Mouse (Mus musculus): ENCODE measurements around the gene Zdhhc17. TPM values are rescaled to one million over a fixed set of nuclear protein-coding genes. Genes with fewer than 3 reads are reported as not detected.

The Zdhhc17 gene
- polyA plus RNA-seq, 1 experiment from 2014 or later = 19.7 TPM

- H3K9me3 ChIP-seq (replicated peaks; ENCODE audit: control insufficient read depth, low read length) = no peaks in the 10 kb centered on the region
- no peak overlapping the region for H3K4me3 ChIP-seq (ENCODE audit: low read depth, low read length)
- no peak for ATAC-seq (replicated peaks; ENCODE audit: insufficient number of reproducible peaks, low FRiP score, low TSS enrichment)
- H3K4me2 ChIP-seq = no peak overlapping the region
- no peak overlapping the region for H3K27ac ChIP-seq (ENCODE audit: low read depth, low read length)
- 74% methylated on average over 5 of the region's 5 CpGs for WGBS (ENCODE audit: insufficient replicate concordance)
- no peaks in the 10 kb centered on the region for H3K27me3 ChIP-seq (ENCODE audit: control insufficient read depth, insufficient read depth, low read length)
- no peak overlapping the region for H3K9ac ChIP-seq (ENCODE audit: low read depth, low read length)
- peaks cover 8% of the 10 kb centered on the region for H3K36me3 ChIP-seq (ENCODE audit: control insufficient read depth, insufficient read depth, low read length)
- H3K4me1 ChIP-seq (ENCODE audit: control insufficient read depth, insufficient read depth, low read length) = peaks cover 24% of the 10 kb centered on the region
These were observed 76.4 kb downstream of the Zdhhc17 start for GRCm38 (mm10) chr10:110933584-110933983.

GRCm38 (mm10) chr10:110931913-110932560 lies 77.9 kb downstream of the Zdhhc17 start:
- ATAC-seq (replicated peaks; ENCODE audit: insufficient number of reproducible peaks, low FRiP score, low TSS enrichment) = no peak

GRCm38 (mm10) chr10:110931161-110931912 lies 78.6 kb downstream of the Zdhhc17 start:
- H3K27me3 ChIP-seq (ENCODE audit: control insufficient read depth, insufficient read depth, low read length) = no peaks in the 10 kb centered on the region
- H3K9me3 ChIP-seq (replicated peaks; ENCODE audit: control insufficient read depth, low read length) = no peaks in the 10 kb centered on the region
- H3K27ac ChIP-seq (ENCODE audit: low read depth, low read length) = peak overlapping the region; percentile 61; the same call in 1 of the 2 replicates
- H3K4me1 ChIP-seq (ENCODE audit: control insufficient read depth, insufficient read depth, low read length) = peaks cover 45% of the 10 kb centered on the region
- no peak overlapping the region for H3K9ac ChIP-seq (ENCODE audit: low read depth, low read length)
- H3K4me3 ChIP-seq (ENCODE audit: low read depth, low read length) = no peak overlapping the region
- H3K4me2 ChIP-seq = peak overlapping the region; percentile 27; the same call in 1 of the 2 replicates
- peaks cover 3% of the 10 kb centered on the region for H3K36me3 ChIP-seq (ENCODE audit: control insufficient read depth, insufficient read depth, low read length)
- 66% methylated on average over 13 of the region's 13 CpGs for WGBS (ENCODE audit: insufficient replicate concordance)
- ATAC-seq (replicated peaks; ENCODE audit: insufficient number of reproducible peaks, low FRiP score, low TSS enrichment) = no peak

More at GRCm38 (mm10) chr10:110931913-110932560, 77.9 kb downstream of the Zdhhc17 start:
- Histone ChIP-seq H3K9me3 (replicated peaks; ENCODE audit: control insufficient read depth, low read length) (no peaks in the 10 kb centered on the region), H3K27me3 (ENCODE audit: control insufficient read depth, insufficient read depth, low read length) (no peaks in the 10 kb centered on the region), H3K4me1 (ENCODE audit: control insufficient read depth, insufficient read depth, low read length) (peaks cover 39% of the 10 kb centered on the region), H3K4me2 (peak overlapping the region; percentile 27; the same call in 1 of the 2 replicates), H3K4me3 (ENCODE audit: low read depth, low read length) (no peak overlapping the region), H3K9ac (ENCODE audit: low read depth, low read length) (no peak overlapping the region), H3K36me3 (ENCODE audit: control insufficient read depth, insufficient read depth, low read length) (peaks cover 3% of the 10 kb centered on the region), H3K27ac (ENCODE audit: low read depth, low read length) (peak overlapping the region; percentile 61; the same call in 1 of the 2 replicates)
- WGBS (ENCODE audit: insufficient replicate concordance) = 58% methylated on average over 20 of the region's 20 CpGs

- no peaks in the 10 kb centered on the region for H3K9me3 ChIP-seq (replicated peaks; ENCODE audit: control insufficient read depth, low read length)
- H3K4me1 ChIP-seq (ENCODE audit: control insufficient read depth, insufficient read depth, low read length) = peaks cover 56% of the 10 kb centered on the region
- no peaks in the 10 kb centered on the region for H3K27me3 ChIP-seq (ENCODE audit: control insufficient read depth, insufficient read depth, low read length)
- H3K9ac ChIP-seq (ENCODE audit: low read depth, low read length) = no peak overlapping the region
- H3K27ac ChIP-seq (ENCODE audit: low read depth, low read length) = no peak overlapping the region; the same call in 1 of the 2 replicates
- WGBS (ENCODE audit: insufficient replicate concordance) = 33% methylated on average over 4 of the region's 4 CpGs
- peaks cover 3% of the 10 kb centered on the region; the same call in 1 of the 2 replicates for H3K36me3 ChIP-seq (ENCODE audit: control insufficient read depth, insufficient read depth, low read length)
- ATAC-seq (replicated peaks; ENCODE audit: insufficient number of reproducible peaks, low FRiP score, low TSS enrichment) = no peak
- H3K4me2 ChIP-seq = no peak overlapping the region
- no peak overlapping the region for H3K4me3 ChIP-seq (ENCODE audit: low read depth, low read length)
These were observed 80.2 kb downstream of the Zdhhc17 start for GRCm38 (mm10) chr10:110929756-110930155.

GRCm38 (mm10) chr10:110927491-110927890 lies 82.4 kb downstream of the Zdhhc17 start:
- Histone ChIP-seq H3K4me1 (ENCODE audit: control insufficient read depth, insufficient read depth, low read length) (peaks cover 65% of the 10 kb centered on the region), H3K4me2 (peak overlapping the region; percentile 29; the same call in 1 of the 2 replicates), H3K27ac (ENCODE audit: low read depth, low read length) (peak overlapping the region; percentile 70), H3K9ac (ENCODE audit: low read depth, low read length) (peak overlapping the region; percentile 46; the same call in 1 of the 2 replicates), H3K36me3 (ENCODE audit: control insufficient read depth, insufficient read depth, low read length) (peaks cover 3% of the 10 kb centered on the region; the same call in 1 of the 2 replicates), H3K9me3 (replicated peaks; ENCODE audit: control insufficient read depth, low read length) (no peaks in the 10 kb centered on the region), H3K4me3 (ENCODE audit: low read depth, low read length) (no peak overlapping the region), H3K27me3 (ENCODE audit: control insufficient read depth, insufficient read depth, low read length) (no peaks in the 10 kb centered on the region)
- ATAC-seq (replicated peaks; ENCODE audit: insufficient number of reproducible peaks, low FRiP score, low TSS enrichment) = no peak
- 35% methylated on average over 11 of the region's 11 CpGs for WGBS (ENCODE audit: insufficient replicate concordance)

- Histone ChIP-seq H3K9me3 (replicated peaks; ENCODE audit: control insufficient read depth, low read length) (no peaks in the 10 kb centered on the region), H3K4me3 (ENCODE audit: low read depth, low read length) (peak overlapping the region; percentile 79; the same call in 1 of the 2 replicates), H3K27me3 (ENCODE audit: control insufficient read depth, insufficient read depth, low read length) (no peaks in the 10 kb centered on the region), H3K36me3 (ENCODE audit: control insufficient read depth, insufficient read depth, low read length) (no peaks in the 10 kb centered on the region), H3K9ac (ENCODE audit: low read depth, low read length) (peak overlapping the region; percentile 55; the same call in 1 of the 2 replicates), H3K27ac (ENCODE audit: low read depth, low read length) (no peak overlapping the region), H3K4me1 (ENCODE audit: control insufficient read depth, insufficient read depth, low read length) (peaks cover 41% of the 10 kb centered on the region), H3K4me2 (peak overlapping the region; percentile 84)
- ATAC-seq (replicated peaks; ENCODE audit: insufficient number of reproducible peaks, low FRiP score, low TSS enrichment) = no peak
- WGBS (ENCODE audit: insufficient replicate concordance) = 67% methylated on average over 9 of the region's 9 CpGs
These were observed 87.3 kb downstream of the Zdhhc17 start for GRCm38 (mm10) chr10:110922612-110923011.

GRCm38 (mm10) chr10:110921890-110922289 lies 88.0 kb downstream of the Zdhhc17 start:
- Histone ChIP-seq H3K36me3 (ENCODE audit: control insufficient read depth, insufficient read depth, low read length) (no peaks in the 10 kb centered on the region), H3K4me1 (ENCODE audit: control insufficient read depth, insufficient read depth, low read length) (peaks cover 34% of the 10 kb centered on the region), H3K9me3 (replicated peaks; ENCODE audit: control insufficient read depth, low read length) (no peaks in the 10 kb centered on the region), H3K9ac (ENCODE audit: low read depth, low read length) (peak overlapping the region; percentile 96), H3K4me3 (ENCODE audit: low read depth, low read length) (peak overlapping the region; percentile 79), H3K4me2 (peak overlapping the region; percentile 84), H3K27ac (ENCODE audit: low read depth, low read length) (0 out of 2 replicates have a peak overlapping the region, but pooled peaks have one; percentile 10), H3K27me3 (ENCODE audit: control insufficient read depth, insufficient read depth, low read length) (no peaks in the 10 kb centered on the region)
- WGBS (ENCODE audit: insufficient replicate concordance) = 41% methylated on average over 3 of the region's 3 CpGs
- ATAC-seq (replicated peaks; ENCODE audit: insufficient number of reproducible peaks, low FRiP score, low TSS enrichment) = no peak

- H3K27me3 ChIP-seq (ENCODE audit: control insufficient read depth, insufficient read depth, low read length) = no peaks in the 10 kb centered on the region
- peak overlapping the region; percentile 98 for H3K27ac ChIP-seq (ENCODE audit: low read depth, low read length)
- peaks cover 25% of the 10 kb centered on the region for H3K4me1 ChIP-seq (ENCODE audit: control insufficient read depth, insufficient read depth, low read length)
- H3K4me2 ChIP-seq = peak overlapping the region; percentile 84
- H3K9me3 ChIP-seq (replicated peaks; ENCODE audit: control insufficient read depth, low read length) = no peaks in the 10 kb centered on the region
- peak; percentile 35; the same call in 1 of the 2 replicates for ATAC-seq (replicated peaks; ENCODE audit: insufficient number of reproducible peaks, low FRiP score, low TSS enrichment)
- peak overlapping the region; percentile 79 for H3K4me3 ChIP-seq (ENCODE audit: low read depth, low read length)
- peak overlapping the region; percentile 96 for H3K9ac ChIP-seq (ENCODE audit: low read depth, low read length)
- under 1% methylated on average over 15 of the region's 15 CpGs for WGBS (ENCODE audit: insufficient replicate concordance)
- no peaks in the 10 kb centered on the region for H3K36me3 ChIP-seq (ENCODE audit: control insufficient read depth, insufficient read depth, low read length)
These were observed 89.5 kb downstream of the Zdhhc17 start for GRCm38 (mm10) chr10:110920368-110920950.
